Mouse (Mus musculus) thymus, adult 2 months (tissue): Measurements from ENCODE around the gene Jag1. TPM values are rescaled to one million over a fixed set of nuclear protein-coding genes. Genes with fewer than 3 reads are reported as not detected.

Experiments
- DNase-seq: peaks from one replicate; pipeline ENCODE4 v3.0.0; 2021
- H3K27ac ChIP-seq: fragments of 200-500 bp; 2 replicates; pipeline ENCODE4 v1.5.1; 2012; ENCODE audit warnings: low read length, control low read depth; ENCODE audit not compliant: control insufficient read depth, insufficient read depth
- H3K27me3 ChIP-seq: fragments of 200-500 bp; 2 replicates; pipeline ENCODE4 v1.6.1; 2012; ENCODE audit warnings: mild to moderate bottlenecking, low read length, moderate library complexity, mixed read lengths; ENCODE audit not compliant: control insufficient read depth, insufficient read depth
- H3K36me3 ChIP-seq: fragments of 200-500 bp; 2 replicates; pipeline ENCODE4 v1.6.1; 2012; ENCODE audit warnings: mild to moderate bottlenecking, low read length, moderate library complexity; ENCODE audit not compliant: control insufficient read depth, insufficient read depth
- H3K4me1 ChIP-seq: fragments of 200-500 bp; replicated peaks from 2 replicates; pipeline ENCODE4 v1.6.1; 2012; ENCODE audit warnings: low read length; ENCODE audit not compliant: control insufficient read depth, insufficient read depth
- H3K4me3 ChIP-seq: fragments of 200-500 bp; 2 replicates; pipeline ENCODE4 v1.5.1; 2012; ENCODE audit warnings: mild to moderate bottlenecking, low read length, control low read depth, moderate library complexity; ENCODE audit not compliant: control insufficient read depth, insufficient read depth
- CTCF ChIP-seq: fragments of 200-500 bp; IDR thresholded peaks from 2 replicates; pipeline ENCODE4 v1.5.1; 2012; ENCODE audit warnings: mild to moderate bottlenecking, control low read depth, low read length, moderate library complexity, borderline replicate concordance; ENCODE audit not compliant: control insufficient read depth, poor library complexity, insufficient read depth; ENCODE audit errors: extremely low read depth
- POLR2A ChIP-seq: fragments of 200-500 bp; IDR thresholded peaks from 2 replicates; pipeline ENCODE4 v1.6.1; 2012; ENCODE audit warnings: mild to moderate bottlenecking, low read length, control low read depth, moderate library complexity; ENCODE audit not compliant: control insufficient read depth, poor library complexity, insufficient read depth; ENCODE audit errors: extremely low read depth
- WGBS: fragments of 180-500 bp; shearing (Covaris S2); methylation state at CpG from one replicate; pipeline ENCODE4 v1.1.7; 2018; 5-methylcytosine and 5-hydroxymethylcytosine counted together
- polyA plus RNA-seq: library from polyadenylated mRNA; depleted of rRNA; stranded (reverse); fragments of >200 nt; gene quantifications from 2 replicates; pipeline ENCODE4 v1.2.3, GENCODE M21; 2012; rRNA removed

Jag1 gene
- polyA plus RNA-seq, result 3.0 and 3.2 TPM in 2 replicates

- peak within 1 kb of the TSS; percentile 42 for H3K4me3 ChIP-seq
- H3K27me3 ChIP-seq, result peaks cover 7% of the 10 kb centered on the region
- 2% methylated on average over 59 of the region's 59 CpGs for WGBS
- no peaks in the 10 kb centered on the region for H3K36me3 ChIP-seq
- DNase-seq, result no peak
- no peak within 1 kb of the TSS for H3K27ac ChIP-seq
- H3K4me1 ChIP-seq, result 0 out of 2 replicates have a peak, but pooled peaks cover 3% of the 10 kb centered on the region
- TF ChIP-seq CTCF (no peak), POLR2A (no peak)
Observed at GRCm38 (mm10) chr2:137116025-137116674, at the start of gene Jag1. TSS of gene Jag1 (minus strand) at chr2:137116644.

- no peaks in the 10 kb centered on the region for H3K4me1 ChIP-seq
- TF ChIP-seq CTCF (no peak), POLR2A (no peak)
- WGBS, result 96% methylated on average over 1 of the region's 1 CpGs
Observed at GRCm38 (mm10) chr2:137156018-137156417, 39.6 kb upstream of the Jag1 start.

GRCm38 (mm10) chr2:137153825-137154224, 37.4 kb upstream of the Jag1 start:
- Histone ChIP-seq H3K4me3 (no peak overlapping the region), H3K27me3 (no peaks in the 10 kb centered on the region), H3K4me1 (no peaks in the 10 kb centered on the region), H3K27ac (no peak overlapping the region), H3K36me3 (no peaks in the 10 kb centered on the region)
- TF ChIP-seq CTCF (no peak), POLR2A (no peak)
- no peak for DNase-seq
- WGBS, result 88% methylated on average over 4 of the region's 4 CpGs

More at GRCm38 (mm10) chr2:137156018-137156417, 39.6 kb upstream of the Jag1 start:
- no peak for DNase-seq
- no peak overlapping the region for H3K27ac ChIP-seq
- H3K27me3 ChIP-seq, result no peaks in the 10 kb centered on the region
- H3K36me3 ChIP-seq, result no peaks in the 10 kb centered on the region
- no peak overlapping the region for H3K4me3 ChIP-seq

GRCm38 (mm10) chr2:137153172-137153667, 36.8 kb upstream of the Jag1 start:
- Histone ChIP-seq H3K27ac (no peak overlapping the region), H3K36me3 (no peaks in the 10 kb centered on the region), H3K4me3 (no peak overlapping the region), H3K27me3 (no peaks in the 10 kb centered on the region), H3K4me1 (no peaks in the 10 kb centered on the region)
- no peak for TF ChIP-seq CTCF
- no peak for TF ChIP-seq POLR2A
- DNase-seq, result no peak
- WGBS, result 90% methylated on average over 10 of the region's 10 CpGs

GRCm38 (mm10) chr2:137150953-137151352, 34.5 kb upstream of the Jag1 start:
- H3K36me3 ChIP-seq, result no peaks in the 10 kb centered on the region
- no peak overlapping the region for H3K27ac ChIP-seq
- H3K4me3 ChIP-seq, result no peak overlapping the region
- TF ChIP-seq POLR2A, result no peak
- TF ChIP-seq CTCF, result no peak
- DNase-seq, result no peak
- WGBS, result 97% methylated on average over 3 of the region's 3 CpGs
- no peaks in the 10 kb centered on the region for H3K4me1 ChIP-seq
- no peaks in the 10 kb centered on the region for H3K27me3 ChIP-seq

GRCm38 (mm10) chr2:137146938-137147666, 30.7 kb upstream of the Jag1 start:
- no peak for TF ChIP-seq CTCF
- TF ChIP-seq POLR2A, result no peak
- H3K4me3 ChIP-seq, result no peak overlapping the region
- H3K27me3 ChIP-seq, result no peaks in the 10 kb centered on the region
- H3K27ac ChIP-seq, result no peak overlapping the region
- H3K36me3 ChIP-seq, result no peaks in the 10 kb centered on the region
- no peaks in the 10 kb centered on the region for H3K4me1 ChIP-seq
- DNase-seq, result no peak
- 93% methylated on average over 2 of the region's 2 CpGs for WGBS

- H3K36me3 ChIP-seq, result no peaks in the 10 kb centered on the region
- DNase-seq, result no peak
- H3K27me3 ChIP-seq, result no peaks in the 10 kb centered on the region
- TF ChIP-seq POLR2A (no peak), CTCF (no peak)
- H3K27ac ChIP-seq, result no peak overlapping the region
- no peaks in the 10 kb centered on the region for H3K4me1 ChIP-seq
- H3K4me3 ChIP-seq, result no peak overlapping the region
- 93% methylated on average over 1 of the region's 1 CpGs for WGBS
Observed at GRCm38 (mm10) chr2:137138063-137138462, 21.6 kb upstream of the Jag1 start.
